In genomic region chr2:152051985-152052384, GRCm38 (mm10) we compare ENCODE assay signal across 32 mouse cellular contexts. TPM values are rescaled to one million over a fixed set of nuclear protein-coding genes. Genes with fewer than 3 reads are reported as not detected.
DNase-seq lines count a peak whose midpoint lies in the region; ATAC-seq and TF ChIP-seq lines count a peak whose summit lies in the region.
"Had no signal": no experiment of that assay in that cellular context is flagged by ENCODE, and none has a peak within 500 bp of the region (broad histone marks: within the 10 kb centered on the region; RNA-seq: fewer than 3 reads in every experiment).

No protein-coding gene starts in this region.

- peaks cover 15% of the 10 kb centered on the region for H3K27me3 ChIP-seq in hindbrain, embryonic 11.5 days (ENCODE audit: control insufficient read depth, insufficient read depth, low read length)
- no peaks in the 10 kb centered on the region for H3K27me3 ChIP-seq in hindbrain, embryonic 16.5 days (replicated peaks; ENCODE audit: control insufficient read depth, insufficient read depth, low read length)
- peaks cover 45% of the 10 kb centered on the region for H3K27me3 ChIP-seq in CH12.LX (replicated peaks)
- no peaks in the 10 kb centered on the region for H3K27me3 ChIP-seq in midbrain, embryonic 14.5 days (ENCODE audit: control insufficient read depth, insufficient read depth, low read length)
- H3K27me3 ChIP-seq: hindbrain, embryonic 15.5 days had no signal

- no peak overlapping the region for H3K4me3 ChIP-seq in hindbrain, embryonic 11.5 days (ENCODE audit: low read depth, low read length)
- no peak overlapping the region for H3K4me3 ChIP-seq in hindbrain, embryonic 16.5 days (ENCODE audit: low read length)
- no peak overlapping the region for H3K4me3 ChIP-seq in CH12.LX (replicated peaks in 1 of 3; ENCODE audit: low read depth in 2 of 3, low read length in 2 of 3, poor library complexity in 1 of 3)
- H3K4me3 ChIP-seq in midbrain, embryonic 14.5 days (replicated peaks; ENCODE audit: low read depth, low read length) = no peak overlapping the region
- H3K4me3 ChIP-seq: embryonic facial prominence, embryonic 13.5 days; erythroblast, embryonic 14.5 days; hindbrain, embryonic 15.5 days; limb, embryonic 12.5 days had no signal

- no peaks in the 10 kb centered on the region for H3K9me3 ChIP-seq in hindbrain, embryonic 11.5 days (ENCODE audit: control insufficient read depth, low read length)
- H3K9me3 ChIP-seq in hindbrain, embryonic 16.5 days (ENCODE audit: control insufficient read depth, low read length) = no peaks in the 10 kb centered on the region
- H3K9me3 ChIP-seq in CH12.LX (replicated peaks; ENCODE audit: low read length) = peaks cover 34% of the 10 kb centered on the region
- H3K9me3 ChIP-seq in midbrain, embryonic 14.5 days (ENCODE audit: control insufficient read depth, low read length) = no peaks in the 10 kb centered on the region
- H3K9me3 ChIP-seq: embryonic facial prominence, embryonic 13.5 days; hindbrain, embryonic 15.5 days; limb, embryonic 12.5 days had no signal

- peaks cover 28% of the 10 kb centered on the region for H3K4me1 ChIP-seq in hindbrain, embryonic 11.5 days (replicated peaks; ENCODE audit: control insufficient read depth, insufficient read depth, low read length)
- peaks cover 42% of the 10 kb centered on the region for H3K4me1 ChIP-seq in hindbrain, embryonic 16.5 days (ENCODE audit: control insufficient read depth, insufficient read depth, low read depth, low read length)
- H3K4me1 ChIP-seq in CH12.LX (ENCODE audit: control insufficient read depth in 1 of 2, insufficient read depth in 2 of 2) = peaks cover 22 to 44% of the 10 kb centered on the region in 2 experiments
- peaks cover 61% of the 10 kb centered on the region for H3K4me1 ChIP-seq in midbrain, embryonic 14.5 days (ENCODE audit: control insufficient read depth, insufficient read depth, low read length)

- WGBS in hindbrain, embryonic 11.5 days = 83% methylated on average over 3 of the region's 3 CpGs
- WGBS in hindbrain, embryonic 16.5 days = 45% methylated on average over 2 of the region's 3 CpGs
- 53% methylated on average over 3 of the region's 3 CpGs for WGBS in midbrain, embryonic 14.5 days

- no peak for DNase-seq in hindbrain, embryonic 11.5 days (ENCODE audit: low spot score)
- DNase-seq in A20 (ENCODE audit: low read depth, low spot score) = peak; percentile 91
- DNase-seq in CH12.LX (ENCODE audit: extremely low read depth) = peak; percentile 90
- DNase-seq in midbrain, embryonic 14.5 days = no peak
- no peak for DNase-seq in kidney, postnatal 10 days
- DNase-seq in ovary, postnatal 36 days (ENCODE audit: low spot score) = no peak
- no peak for DNase-seq in right cerebral cortex, postnatal 36 days (ENCODE audit: low spot score in 2 of 2)
- DNase-seq: adrenal gland, postnatal 10 days; cerebellum, adult 2 months; cerebellum, postnatal 36 days; embryo, embryonic 11 days; gastrocnemius, postnatal 14 days; heart, adult 11 months; kidney, adult 9 months; kidney, postnatal 36 days; layer of hippocampus, postnatal 36 days; lung, adult 2 months; lung, postnatal 14 days; right cerebral cortex, postnatal 14 days; thymus, postnatal 14 days had no signal

- dilution Hi-C loops in CH12.LX (cut with MboI; ENCODE audit: extremely low pct_ligation_motif_present, extremely low pct_unique_long_range_greater_than_20kb, low sequenced_read_pairs) = no loop called here

- peak overlapping the region; percentile 13; the same call in 1 of the 2 replicates for H3K27ac ChIP-seq in hindbrain, embryonic 11.5 days (ENCODE audit: low read depth, low read length)
- no peak overlapping the region for H3K27ac ChIP-seq in hindbrain, embryonic 16.5 days (ENCODE audit: low read depth, low read length)
- no peak overlapping the region for H3K27ac ChIP-seq in CH12.LX (ENCODE audit: insufficient read depth, low read depth)
- H3K27ac ChIP-seq in midbrain, embryonic 14.5 days (replicated peaks; ENCODE audit: low read depth, low read length) = peak overlapping the region; percentile 90; the same call in 1 of the 2 replicates
- H3K27ac ChIP-seq: embryonic facial prominence, embryonic 13.5 days; hindbrain, embryonic 15.5 days; limb, embryonic 12.5 days had no signal

- TF ChIP-seq EP300 in CH12.LX (IDR thresholded peaks at IDR 0.05; ENCODE audit: low read length) = peak; percentile 98

- no peaks in the 10 kb centered on the region for H3K79me2 ChIP-seq in CH12.LX (replicated peaks; ENCODE audit: control insufficient read depth, extremely low read depth, insufficient read depth, poor library complexity, severe bottlenecking)

- no peaks in the 10 kb centered on the region for H3K36me3 ChIP-seq in hindbrain, embryonic 11.5 days (ENCODE audit: control insufficient read depth, insufficient read depth, low read length)
- no peaks in the 10 kb centered on the region for H3K36me3 ChIP-seq in hindbrain, embryonic 16.5 days (ENCODE audit: control insufficient read depth, insufficient read depth, low read length)
- H3K36me3 ChIP-seq in CH12.LX (replicated peaks in 1 of 2; ENCODE audit: control insufficient read depth in 1 of 2, insufficient read depth in 1 of 2, low read length in 1 of 2) = no peaks in the 10 kb centered on the region
- no peaks in the 10 kb centered on the region for H3K36me3 ChIP-seq in midbrain, embryonic 14.5 days (ENCODE audit: control insufficient read depth, insufficient read depth, low read length)
- H3K36me3 ChIP-seq: embryonic facial prominence, embryonic 13.5 days; hindbrain, embryonic 15.5 days; limb, embryonic 12.5 days had no signal

- no peak for TF ChIP-seq POLR2A in CH12.LX (IDR thresholded peaks at IDR 0.05; ENCODE audit: low read depth, low read length)

- no peak for TF ChIP-seq CTCF in CH12.LX (conservative IDR thresholded peaks at IDR 0.05 in 1 of 2, IDR thresholded peaks at IDR 0.05 in 1 of 2; ENCODE audit: low read depth in 2 of 2, low read length in 2 of 2)

- ATAC-seq in hindbrain, embryonic 11.5 days (ENCODE audit: low FRiP score) = no peak
- no peak for ATAC-seq in hindbrain, embryonic 16.5 days
- no peak for ATAC-seq in midbrain, embryonic 14.5 days (ENCODE audit: low FRiP score, low TSS enrichment)
- ATAC-seq: intestine, embryonic 16.5 days had no signal

- H3K9ac ChIP-seq in hindbrain, embryonic 11.5 days (ENCODE audit: low read depth, low read length) = no peak overlapping the region
- no peak overlapping the region for H3K9ac ChIP-seq in hindbrain, embryonic 16.5 days (ENCODE audit: low read depth, low read length)
- H3K9ac ChIP-seq in CH12.LX (ENCODE audit: insufficient read depth, low read depth) = no peak overlapping the region
- H3K9ac ChIP-seq in midbrain, embryonic 14.5 days (replicated peaks; ENCODE audit: low read length) = 0 out of 2 replicates have a peak overlapping the region, but pooled peaks have one; percentile 17
- H3K9ac ChIP-seq: embryonic facial prominence, embryonic 13.5 days; hindbrain, embryonic 15.5 days; limb, embryonic 12.5 days had no signal

- in situ Hi-C loops in CH12.LX (cut with MboI; ENCODE audit: low pct_ligation_motif_present, low pct_unique_long_range_greater_than_20kb, low sequenced_read_pairs) = no loop called here

- H3K4me2 ChIP-seq in hindbrain, embryonic 11.5 days (replicated peaks; ENCODE audit: low read depth, low read length) = no peak overlapping the region
- H3K4me2 ChIP-seq in hindbrain, embryonic 16.5 days (ENCODE audit: low read length) = no peak overlapping the region
- H3K4me2 ChIP-seq in CH12.LX (ENCODE audit: insufficient read depth, low read depth, poor library complexity, severe bottlenecking) = peak overlapping the region; percentile 31
- no peak overlapping the region for H3K4me2 ChIP-seq in midbrain, embryonic 14.5 days (ENCODE audit: low read length)
- H3K4me2 ChIP-seq: embryonic facial prominence, embryonic 13.5 days; heart, embryonic 11.5 days; hindbrain, embryonic 15.5 days; limb, embryonic 12.5 days; liver, embryonic 11.5 days had no signal

- no peak; the same call in 1 of the 2 replicates for TF ChIP-seq RAD21 in CH12.LX (IDR thresholded peaks at IDR 0.05; ENCODE audit: low read depth, low read length)

TF ChIP-seq in CH12.LX, 34 proteins besides CTCF, POLR2A, EP300 and RAD21 (continues in another document):
- TF ChIP-seq NRF1 (IDR thresholded peaks at IDR 0.05; ENCODE audit: low read depth, low read length) (no peak), MAZ (IDR thresholded peaks at IDR 0.05; ENCODE audit: low read depth, low read length) (peak; percentile 97), ZMIZ1 (IDR thresholded peaks at IDR 0.05; ENCODE audit: low read depth, low read length) (no peak), GABPA (IDR thresholded peaks at IDR 0.05; ENCODE audit: insufficient replicate concordance, low read depth, low read length) (no peak), ZNF384 (IDR thresholded peaks at IDR 0.05; ENCODE audit: low read depth, low read length) (no peak), TCF12 (IDR thresholded peaks at IDR 0.05; ENCODE audit: low read depth, low read length) (peak; percentile 100), MXI1 (IDR thresholded peaks at IDR 0.05; ENCODE audit: low read depth, low read length) (no peak), MEF2A (IDR thresholded peaks at IDR 0.05; ENCODE audit: borderline replicate concordance, low read depth, low read length) (peak; percentile 91), SIN3A (IDR thresholded peaks at IDR 0.05; ENCODE audit: low read length) (peak; percentile 48; the same call in 1 of the 2 replicates)

RNA-seq across cellular contexts. Expression of gene Scrt2, which starts 29.3 kb away (rescaled TPM):
- 27.1 and 31.4 TPM in 2 replicates for polyA plus RNA-seq in hindbrain, embryonic 11.5 days (2014; fragmentation: Nextera tagmentation; extraction: Ambion mirVana)
- 7.6 and 8.0 TPM in 2 replicates for polyA plus RNA-seq in hindbrain, embryonic 16.5 days (2015; fragmentation: Nextera tagmentation; extraction: Ambion mirVana)
- total RNA-seq in CH12.LX (2012; rRNA removed) (not detected in 2 replicates), CH12.LX (2014; rRNA removed) (not detected in 2 replicates)
- polyA plus RNA-seq in CH12.LX (2012; ENCODE audit: insufficient read length, low read depth) = not detected in 2 replicates
- 16.4 and 18.4 TPM in 2 replicates for polyA plus RNA-seq in midbrain, embryonic 14.5 days (2014; fragmentation: Nextera tagmentation; extraction: Ambion mirVana)
- total RNA-seq: megakaryocyte progenitor cell, adult 5-6 weeks; monocyte, adult 5-6 weeks; neutrophil, adult 5-6 weeks had no signal
- polyA plus RNA-seq: erythroblast, embryonic 14.5 days; heart, postnatal 0 days; intestine, embryonic 16.5 days; limb, embryonic 12.5 days; liver, embryonic 11.5 days; lung, adult 2 months had no signal

RNA-seq across cellular contexts. Expression of gene Srxn1, which starts 53.3 kb away (rescaled TPM):
- polyA plus RNA-seq in hindbrain, embryonic 11.5 days (2014; fragmentation: Nextera tagmentation; extraction: Ambion mirVana) = 13.4 and 14.8 TPM in 2 replicates
- polyA plus RNA-seq in hindbrain, embryonic 16.5 days (2015; fragmentation: Nextera tagmentation; extraction: Ambion mirVana) = 28.6 and 32.1 TPM in 2 replicates
- total RNA-seq in CH12.LX (2012; rRNA removed) (not detected in 2 replicates), CH12.LX (2014; rRNA removed) (not detected in 2 replicates)
- polyA plus RNA-seq in CH12.LX (2012; ENCODE audit: insufficient read length, low read depth) = not detected in 2 replicates
- polyA plus RNA-seq in midbrain, embryonic 14.5 days (2014; fragmentation: Nextera tagmentation; extraction: Ambion mirVana) = 11.5 and 17.4 TPM in 2 replicates

RNA-seq across cellular contexts. Expression of gene Slc52a3, which starts 55.7 kb away (rescaled TPM):
- polyA plus RNA-seq in hindbrain, embryonic 11.5 days (2014; fragmentation: Nextera tagmentation; extraction: Ambion mirVana) = 0.56 and 0.73 TPM in 2 replicates
- polyA plus RNA-seq in hindbrain, embryonic 16.5 days (2015; fragmentation: Nextera tagmentation; extraction: Ambion mirVana) = 1.8 and 2.3 TPM in 2 replicates
- total RNA-seq in CH12.LX (2012; rRNA removed) (0.17 and 0.55 TPM in 2 replicates), CH12.LX (2014; rRNA removed) (0.23 TPM in 1 of 2 replicates, not detected in the other)
- polyA plus RNA-seq in CH12.LX (2012; ENCODE audit: insufficient read length, low read depth) = 0.12 and 0.17 TPM in 2 replicates
- polyA plus RNA-seq in midbrain, embryonic 14.5 days (2014; fragmentation: Nextera tagmentation; extraction: Ambion mirVana) = 0.42 and 0.74 TPM in 2 replicates

Comparison
In these comparisons a context has a peak if more than half of its experiments do, and no peak if none do; other contexts are left out.
1. H3K27ac ChIP-seq: peak in hindbrain, embryonic 11.5 days (single experiment) and midbrain, embryonic 14.5 days (single experiment); none in hindbrain, embryonic 16.5 days (single experiment) and CH12.LX (single experiment).
2. DNase-seq: peak in A20 (single experiment) and CH12.LX (single experiment); none in hindbrain, embryonic 11.5 days (single experiment), midbrain, embryonic 14.5 days (single experiment), kidney, postnatal 10 days (single experiment), ovary, postnatal 36 days (single experiment) and right cerebral cortex, postnatal 36 days (0 of 2).
3. RNA of gene Srxn1, which starts 53.3 kb away (polyA plus RNA-seq): 28.6 to 32.1 TPM in hindbrain, embryonic 16.5 days, 11.5 to 17.4 TPM in midbrain, embryonic 14.5 days and 13.4 to 14.8 TPM in hindbrain, embryonic 11.5 days; not detected in CH12.LX; every median in the first group is over 10 times any median in the second.